Mouse (Mus musculus): ENCODE data around the gene Gm17332. TPM values are rescaled to one million over a fixed set of nuclear protein-coding genes. Genes with fewer than 3 reads are reported as not detected.

Gene Gm17332
- total and polyA plus RNA-seq, 3 experiments, result not detected

Other genes starting within 250 kb of the Gm17332 start
- gene Erlec1, start 228.1 kb downstream of the Gm17332 start, total RNA-seq (2012; rRNA removed), result 6.7 and 7.4 TPM in 2 replicates
- gene Erlec1, start 228.1 kb downstream of the Gm17332 start, polyA plus RNA-seq (2012; ENCODE audit: insufficient read depth in 1 of 2, insufficient read length in 2 of 2, low read depth in 1 of 2, low replicate concordance in 2 of 2, missing spikeins in 1 of 2), result 10 to 100 TPM in 1 of 2 experiments, not detected in 1; 22.3 TPM
- 11.1 and 16.1 TPM in 2 replicates for gene Chac2, start 196.1 kb downstream of the Gm17332 start, total RNA-seq (2012; rRNA removed)
- 10 to 100 TPM in 1 of 2 experiments, not detected in 1; 10.8 TPM for gene Chac2, start 196.1 kb downstream of the Gm17332 start, polyA plus RNA-seq (2012; ENCODE audit: insufficient read depth in 1 of 2, insufficient read length in 2 of 2, low read depth in 1 of 2, low replicate concordance in 2 of 2, missing spikeins in 1 of 2)
- gene Stc2, start 187.6 kb upstream of the Gm17332 start, total RNA-seq (2012; rRNA removed), result 20.3 and 41.1 TPM in 2 replicates
- gene Stc2, start 187.6 kb upstream of the Gm17332 start, polyA plus RNA-seq (2012; ENCODE audit: insufficient read depth in 1 of 2, insufficient read length in 2 of 2, low read depth in 1 of 2, low replicate concordance in 2 of 2, missing spikeins in 1 of 2), result 10 to 100 TPM in 1 of 2 experiments, not detected in 1; 32.5 TPM